Mouse (Mus musculus) left cerebral cortex, adult 11 months (tissue): ENCODE data around the gene Ctnna3.
A peak's percentile ranks its signal among the peaks of the same experiment; 100 is the strongest.

Experiments used
- DNase-seq: peaks from one replicate; pipeline ENCODE4 v3.0.0; 2022; ENCODE audit warnings: low spot score

The Ctnna3 gene

DNA sequence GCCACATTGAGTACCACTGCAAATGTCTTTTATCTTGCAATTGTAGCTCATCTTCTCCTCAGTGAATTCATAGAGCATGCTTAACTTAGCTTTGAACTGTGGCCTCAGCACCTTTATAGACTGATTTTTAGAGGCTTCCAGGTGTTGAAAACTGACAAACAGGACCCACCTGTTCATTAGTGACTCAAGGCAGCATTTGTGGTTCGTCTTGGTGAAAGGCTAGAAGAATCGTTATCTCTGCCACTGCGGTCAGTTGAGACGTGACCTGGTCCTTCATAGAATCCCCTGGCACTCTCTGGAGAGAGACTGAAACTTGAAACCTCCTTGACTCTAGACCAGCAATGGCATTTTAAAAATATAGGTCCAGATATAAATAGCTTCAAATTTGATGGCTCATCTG, 96.1 kb downstream of the Ctnna3 start:
- no peak for DNase-seq

- DNase-seq, result no peak
Measured at GRCm38 (mm10) chr10:63532381-63532780, 102.5 kb downstream of the Ctnna3 start.

DNA sequence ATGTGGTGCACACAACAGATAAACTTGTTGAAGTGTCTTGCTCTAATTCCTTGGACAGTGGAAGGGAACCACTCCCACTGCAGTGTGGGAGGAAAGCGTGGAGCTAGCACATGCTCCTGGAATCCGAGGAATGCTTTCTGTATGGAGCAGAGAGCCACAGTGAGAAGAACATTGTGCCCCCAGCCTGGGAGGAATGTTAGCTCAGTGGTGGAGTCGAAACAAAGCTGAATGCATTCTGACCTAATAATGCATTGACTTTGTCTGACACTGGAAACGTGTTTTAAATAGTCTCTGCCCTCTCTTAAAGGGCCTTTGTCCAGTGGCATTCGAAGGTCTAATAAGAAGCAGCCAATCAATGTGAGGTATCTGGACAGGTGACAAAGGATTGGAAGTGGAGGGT, 111.9 kb downstream of the Ctnna3 start:
- DNase-seq, result no peak

GRCm38 (mm10) chr10:63542493-63542892, 112.6 kb downstream of the Ctnna3 start:
- no peak for DNase-seq

- no peak for DNase-seq
Measured at GRCm38 (mm10) chr10:63566691-63567090, 136.8 kb downstream of the Ctnna3 start.

GRCm38 (mm10) chr10:63571561-63571960, 141.7 kb downstream of the Ctnna3 start:
- DNase-seq, result no peak

DNA sequence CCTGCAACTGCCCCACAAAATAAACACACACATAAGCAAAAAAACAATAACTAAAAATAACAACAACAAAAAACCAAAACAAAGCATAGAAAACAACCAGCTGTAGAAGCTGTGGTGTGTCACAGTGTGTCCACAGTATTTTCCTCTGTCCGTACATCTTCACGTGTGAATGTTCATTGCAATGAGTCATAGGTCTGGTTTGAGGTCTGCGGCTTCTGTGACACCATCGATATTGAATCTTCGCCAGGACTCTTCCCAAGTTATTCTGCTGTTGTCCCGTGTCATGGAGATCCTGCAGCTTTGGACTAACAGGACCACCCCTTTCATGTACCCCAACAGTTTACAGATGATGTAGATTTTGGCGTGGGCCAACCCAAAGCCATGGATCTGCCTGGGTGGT, 143.0 kb downstream of the Ctnna3 start:
- DNase-seq, result no peak

DNA sequence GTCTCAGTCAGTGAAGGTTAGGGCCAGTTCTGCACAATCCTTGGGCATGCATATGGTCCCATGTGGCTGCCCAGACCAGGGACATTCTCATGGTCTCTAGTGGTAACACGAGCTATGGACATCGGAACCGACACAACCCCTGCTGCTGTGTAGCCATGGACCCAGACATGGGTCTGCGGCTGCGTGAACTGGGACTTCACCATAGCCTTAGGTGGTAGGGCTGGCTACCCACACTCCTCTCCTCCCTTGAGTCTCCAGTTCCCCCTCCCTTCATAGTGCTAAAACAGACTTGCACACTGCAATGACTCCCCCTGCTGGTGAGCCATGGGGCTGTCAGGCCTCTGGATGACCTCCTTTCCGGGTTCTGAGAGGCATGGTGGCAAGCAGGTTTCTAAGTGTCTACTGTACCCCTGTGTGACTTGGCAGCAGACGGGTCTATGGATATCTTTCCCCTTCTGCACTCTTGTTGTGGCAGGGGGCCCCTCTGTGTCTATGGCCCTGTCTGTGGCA, 144.3 kb downstream of the Ctnna3 start:
- no peak for DNase-seq

DNA sequence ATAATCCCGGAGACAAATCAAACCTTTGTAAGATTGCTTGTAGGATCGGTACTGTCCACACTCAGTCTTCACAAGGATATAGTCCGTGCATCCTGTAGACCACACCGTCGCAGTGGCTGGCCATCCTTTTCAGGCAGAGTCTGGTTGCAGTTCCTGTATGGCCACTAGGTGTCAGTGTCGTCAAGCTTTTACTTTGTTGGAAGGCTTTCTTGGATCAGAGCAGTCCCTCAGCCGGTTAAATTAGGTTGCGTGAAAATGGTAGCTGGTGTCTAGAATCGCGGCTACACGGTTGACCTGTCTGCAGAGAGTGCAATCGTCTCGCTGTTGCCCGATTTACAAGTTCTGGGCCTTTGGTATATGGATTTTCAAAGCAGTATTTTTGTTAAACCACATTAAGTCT, 152.7 kb downstream of the Ctnna3 start:
- peak; percentile 72 for DNase-seq

- no peak for DNase-seq
Measured at GRCm38 (mm10) chr10:63583798-63584374, 154.0 kb downstream of the Ctnna3 start.

DNA sequence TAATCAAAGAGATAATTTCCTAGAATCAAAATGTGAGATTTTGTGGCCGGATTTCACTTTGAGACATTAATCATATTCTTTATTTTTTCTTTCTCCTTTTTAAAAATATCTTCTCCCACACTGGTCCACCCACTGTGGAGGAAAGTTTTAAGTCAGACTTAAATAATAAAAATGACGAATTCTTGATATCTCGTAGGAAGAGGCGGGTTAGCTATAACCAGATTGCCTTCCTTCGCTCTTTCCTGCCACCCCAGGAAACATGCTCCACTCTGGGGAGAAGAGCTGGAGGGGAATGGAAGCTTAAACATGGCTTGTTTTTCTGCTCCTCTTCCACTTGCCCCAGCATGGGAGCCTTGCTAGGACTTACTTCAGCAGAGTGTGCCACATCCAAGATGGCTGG, 169.5 kb downstream of the Ctnna3 start:
- DNase-seq, result no peak

GRCm38 (mm10) chr10:63601206-63601605, 171.3 kb downstream of the Ctnna3 start:
- no peak for DNase-seq

- DNase-seq, result no peak
Measured at GRCm38 (mm10) chr10:63628546-63628945, 198.6 kb downstream of the Ctnna3 start.

DNA sequence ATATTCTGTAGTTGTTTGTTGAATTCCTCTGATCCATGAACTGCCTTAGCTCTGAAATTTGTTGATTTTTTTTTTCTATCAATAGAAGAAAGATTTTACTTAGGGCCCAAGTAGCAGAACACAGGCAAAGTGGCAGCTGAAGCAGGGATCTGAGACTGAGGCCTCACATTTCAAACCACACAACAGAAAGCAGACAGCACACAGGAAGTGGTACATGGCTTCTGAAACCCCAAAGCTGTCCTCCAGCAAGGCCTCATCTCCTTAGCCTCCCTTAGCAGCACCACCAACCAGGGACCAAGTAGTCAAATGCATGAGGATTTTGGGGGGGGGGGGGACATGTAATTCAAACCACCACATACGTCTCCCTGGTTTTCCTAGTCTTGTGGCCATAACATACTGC, 204.0 kb downstream of the Ctnna3 start:
- DNase-seq, result no peak

- DNase-seq, result no peak
Measured at GRCm38 (mm10) chr10:63637987-63638386, 208.1 kb downstream of the Ctnna3 start.

DNA sequence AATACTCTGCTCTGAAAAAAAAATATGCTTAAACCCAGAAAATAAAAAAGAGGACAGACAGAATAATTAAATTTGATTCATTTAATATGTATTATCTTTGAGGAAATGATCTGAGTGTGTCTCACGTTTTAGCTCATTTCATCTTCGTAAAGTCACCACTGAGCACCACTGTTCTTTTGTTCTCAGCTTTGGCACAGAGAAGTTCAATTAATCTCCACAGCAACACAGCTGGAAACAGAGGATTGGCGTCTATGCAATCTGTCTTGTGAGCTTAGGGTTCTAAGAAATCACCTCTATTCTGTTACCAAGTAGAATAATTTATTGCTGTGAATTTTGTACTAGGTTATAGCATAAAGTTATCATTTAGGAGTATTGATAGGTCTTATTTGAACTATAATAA, 217.4 kb downstream of the Ctnna3 start:
- no peak for DNase-seq

GRCm38 (mm10) chr10:63650307-63650706, 220.4 kb downstream of the Ctnna3 start:
- no peak for DNase-seq

- no peak for DNase-seq
Measured at GRCm38 (mm10) chr10:63652887-63653286, 223.0 kb downstream of the Ctnna3 start.

- no peak for DNase-seq
Measured at GRCm38 (mm10) chr10:63653571-63653970, 223.7 kb downstream of the Ctnna3 start.

DNA sequence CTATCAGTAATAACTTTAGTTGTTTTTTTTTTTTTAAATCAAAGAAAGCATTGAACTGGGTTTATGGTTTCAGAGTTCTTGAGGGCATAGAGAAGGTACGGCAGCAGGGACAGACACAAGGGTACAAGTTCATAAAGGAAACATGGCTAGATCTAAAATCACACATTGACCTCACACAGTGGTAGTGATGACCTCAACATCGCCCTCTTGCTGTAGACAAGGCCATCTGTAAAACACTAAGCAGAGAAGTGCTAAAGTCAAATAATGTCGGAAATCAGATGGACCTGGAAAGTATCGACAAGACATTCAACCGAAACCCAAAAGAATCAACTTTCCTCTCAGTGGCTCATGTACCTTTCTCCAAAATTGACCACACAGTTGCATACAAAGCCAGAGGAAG, 224.7 kb downstream of the Ctnna3 start:
- no peak for DNase-seq

GRCm38 (mm10) chr10:63676343-63676742, 246.4 kb downstream of the Ctnna3 start:
- DNase-seq, result no peak

- DNase-seq, result no peak
Measured at GRCm38 (mm10) chr10:63689233-63689632, 259.3 kb downstream of the Ctnna3 start.

DNA sequence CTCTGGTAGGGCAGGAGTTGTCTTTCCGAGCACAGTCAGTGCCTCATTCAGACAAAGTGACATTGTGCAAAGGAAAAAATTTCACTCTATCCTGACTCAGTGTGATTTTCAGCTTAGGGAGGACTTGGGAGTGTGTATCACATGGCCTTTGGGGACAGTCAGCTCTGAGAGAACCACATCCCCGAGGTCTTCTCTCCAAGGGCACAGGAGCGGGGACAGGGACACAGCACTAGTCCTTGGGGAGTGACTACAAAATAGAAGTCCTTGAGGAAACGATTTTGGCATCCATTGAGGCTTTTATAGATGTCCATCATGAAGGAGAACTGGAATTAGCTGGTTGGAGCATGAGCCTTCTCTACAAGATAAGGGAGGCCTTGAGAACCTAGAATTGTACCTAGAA, 259.8 kb downstream of the Ctnna3 start:
- DNase-seq, result no peak

DNA sequence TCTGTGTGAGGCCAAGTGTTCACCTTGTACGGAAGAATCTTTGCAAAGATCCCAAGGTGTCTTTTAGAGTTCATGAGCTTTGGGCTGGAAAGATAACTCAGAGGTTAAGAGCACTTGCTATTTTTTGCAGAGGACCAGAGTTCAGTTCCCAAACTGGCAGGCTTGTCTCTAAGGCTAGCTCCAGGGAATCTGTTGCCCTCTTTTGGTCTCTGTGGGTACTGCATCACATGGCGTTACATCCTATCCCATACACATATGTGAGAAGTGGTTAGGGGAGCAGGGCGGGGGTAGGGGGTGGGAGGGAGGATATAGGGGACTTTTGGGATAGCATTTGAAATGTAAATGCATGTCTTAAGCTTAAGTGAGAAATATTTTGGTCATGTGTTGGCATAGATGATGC, 262.1 kb downstream of the Ctnna3 start:
- no peak for DNase-seq

DNA sequence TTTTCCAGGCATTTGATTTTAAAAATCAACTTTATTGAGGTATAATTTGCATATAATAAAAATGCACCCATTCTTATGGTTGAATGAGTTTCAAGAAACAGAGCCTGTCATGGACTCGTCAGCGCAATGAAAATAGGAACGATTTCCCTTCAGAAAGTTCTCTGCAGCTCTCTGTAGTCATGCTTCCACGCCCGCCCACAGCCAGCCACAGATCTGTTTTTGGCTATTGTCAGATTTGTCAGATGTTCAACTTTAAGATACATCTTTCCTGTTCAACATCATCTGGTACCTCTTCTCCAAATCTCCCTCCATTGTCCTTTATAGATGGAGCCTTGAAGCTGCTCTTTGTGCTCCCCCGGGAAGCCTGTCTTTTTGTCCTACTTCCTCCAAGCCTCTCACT, 280.3 kb downstream of the Ctnna3 start:
- peak; percentile 28 for DNase-seq
